Mouse (Mus musculus): ENCODE measurements around the gene Micu2.
"Not testable (repeated sequence)": the region's sequence is repeated elsewhere in the genome, so short reads cannot be mapped to it uniquely, and the experiment has no call there.

Micu2 gene

GRCm38 (mm10) chr14:57967080-57967797, 31.8 kb downstream of the Micu2 start:
- no peak for DNase-seq (ENCODE audit: extremely low spot score, low read depth, low spot score)

- DNase-seq (ENCODE audit: extremely low spot score, low read depth, low spot score): no peak
These were observed 37.2 kb downstream of the Micu2 start for GRCm38 (mm10) chr14:57961861-57962260.

- no peak for DNase-seq (ENCODE audit: extremely low spot score, low read depth, low spot score)
These were observed 48.0 kb downstream of the Micu2 start for GRCm38 (mm10) chr14:57951089-57951488.

- no peak for DNase-seq (ENCODE audit: extremely low spot score, low read depth, low spot score)
These were observed 53.2 kb downstream of the Micu2 start for GRCm38 (mm10) chr14:57945834-57946233.

GRCm38 (mm10) chr14:57937297-57937696, 61.8 kb downstream of the Micu2 start:
- no peak for DNase-seq (ENCODE audit: extremely low spot score, low read depth, low spot score)

- no peak for DNase-seq (ENCODE audit: extremely low spot score, low read depth, low spot score)
These were observed 64.4 kb downstream of the Micu2 start for GRCm38 (mm10) chr14:57934666-57935065.

- no peak for DNase-seq (ENCODE audit: extremely low spot score, low read depth, low spot score)
These were observed 65.5 kb downstream of the Micu2 start for GRCm38 (mm10) chr14:57933608-57934007.

- no peak for DNase-seq (ENCODE audit: extremely low spot score, low read depth, low spot score)
These were observed 66.1 kb downstream of the Micu2 start for GRCm38 (mm10) chr14:57932881-57933443.

GRCm38 (mm10) chr14:57921428-57922131, 77.5 kb downstream of the Micu2 start:
- no peak for DNase-seq (ENCODE audit: extremely low spot score, low read depth, low spot score)

- no peak for DNase-seq (ENCODE audit: extremely low spot score, low read depth, low spot score)
These were observed 78.3 kb downstream of the Micu2 start for GRCm38 (mm10) chr14:57920568-57921310.

- no peak for DNase-seq (ENCODE audit: extremely low spot score, low read depth, low spot score)
These were observed 79.8 kb downstream of the Micu2 start for GRCm38 (mm10) chr14:57919148-57919875.

GRCm38 (mm10) chr14:57915341-57915740, 83.7 kb downstream of the Micu2 start:
- DNase-seq (ENCODE audit: extremely low spot score, low read depth, low spot score): no peak

- DNase-seq (ENCODE audit: extremely low spot score, low read depth, low spot score): not testable (repeated sequence)
These were observed 86.7 kb downstream of the Micu2 start for GRCm38 (mm10) chr14:57912211-57913007.

GRCm38 (mm10) chr14:57911787-57912186, 87.3 kb downstream of the Micu2 start:
- DNase-seq (ENCODE audit: extremely low spot score, low read depth, low spot score): not testable (repeated sequence)

- no peak for DNase-seq (ENCODE audit: extremely low spot score, low read depth, low spot score)
These were observed 87.7 kb downstream of the Micu2 start for GRCm38 (mm10) chr14:57911316-57911715.

GRCm38 (mm10) chr14:57910501-57911068, 88.5 kb downstream of the Micu2 start:
- DNase-seq (ENCODE audit: extremely low spot score, low read depth, low spot score): peak; percentile 79

GRCm38 (mm10) chr14:57909297-57909696, 89.8 kb downstream of the Micu2 start:
- no peak for DNase-seq (ENCODE audit: extremely low spot score, low read depth, low spot score)

- DNase-seq (ENCODE audit: extremely low spot score, low read depth, low spot score): no peak
These were observed 90.6 kb downstream of the Micu2 start for GRCm38 (mm10) chr14:57908431-57908830.

- DNase-seq (ENCODE audit: extremely low spot score, low read depth, low spot score): no peak
These were observed 97.1 kb downstream of the Micu2 start for GRCm38 (mm10) chr14:57901998-57902397.

- DNase-seq (ENCODE audit: extremely low spot score, low read depth, low spot score): no peak
These were observed 102.2 kb downstream of the Micu2 start for GRCm38 (mm10) chr14:57896882-57897281.

All from hindlimb bud, embryonic 11.5 days (tissue).